Mouse (Mus musculus) liver, embryonic 14.5 days (tissue): Measurements from ENCODE around the gene Arhgap10.

Experiments used
- CTCF ChIP-seq: IDR thresholded peaks from 2 replicates; pipeline ENCODE4 v1.5.1; 2016; ENCODE audit warnings: antibody characterized with exemption, low read depth, control low read depth
- EP300 ChIP-seq: IDR thresholded peaks from 2 replicates; pipeline ENCODE4 v1.6.1; 2016; ENCODE audit warnings: antibody characterized with exemption, low read depth

DNA sequence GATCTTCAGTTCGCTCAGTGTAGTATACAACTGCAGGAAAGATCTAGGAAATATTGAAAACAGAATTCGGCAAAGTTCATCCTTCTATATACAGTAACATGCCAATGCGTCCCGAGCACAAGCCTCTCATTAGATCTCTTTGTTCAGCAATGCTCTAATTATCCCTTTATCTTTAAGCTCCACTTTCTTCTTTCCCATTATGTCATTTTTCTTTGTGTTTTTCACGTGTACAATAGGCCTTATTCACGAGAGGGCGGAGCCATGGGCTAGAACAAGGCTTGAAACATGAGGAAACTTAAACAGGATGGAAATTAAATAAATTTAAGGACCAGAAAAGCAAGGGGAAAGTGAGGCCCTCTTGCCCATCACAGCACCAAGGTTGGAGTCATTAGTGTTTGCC lies 289.1 kb downstream of the Arhgap10 start:
- TF ChIP-seq CTCF = no peak
- TF ChIP-seq EP300 = no peak
